Mouse (Mus musculus) heart, postnatal 0 days (tissue): ENCODE results near the gene St6galnac3.

Source experiments
- CTCF ChIP-seq: IDR thresholded peaks from 2 replicates; pipeline ENCODE4 v1.5.1; 2016; ENCODE audit warnings: antibody characterized with exemption, control low read depth, low read depth
- EP300 ChIP-seq: IDR thresholded peaks from 2 replicates; pipeline ENCODE4 v1.6.1; 2016; ENCODE audit warnings: antibody characterized with exemption, low read depth

GRCm38 (mm10) chr3:153337221-153337620 is 387.8 kb downstream of the St6galnac3 start:
- TF ChIP-seq CTCF = no peak
- no peak for TF ChIP-seq EP300
